Mouse (Mus musculus) bone marrow macrophage, adult 2 months (primary cell): ENCODE data around the gene Tlcd2.

Experiments
- CTCF ChIP-seq: IDR thresholded peaks from 2 replicates; pipeline ENCODE4 v1.5.1; 2012; ENCODE audit warnings: low read depth, mild to moderate bottlenecking, low read length, moderate library complexity
- POLR2A ChIP-seq: IDR thresholded peaks from 2 replicates; pipeline ENCODE4 v1.6.1; 2012; ENCODE audit warnings: mild to moderate bottlenecking, low read depth, low read length, borderline replicate concordance

GRCm38 (mm10) chr11:75461743-75462252 lies 283 bp downstream of the Tlcd2 start:
- no peak for TF ChIP-seq CTCF
- no peak for TF ChIP-seq POLR2A
